Mouse (Mus musculus) forebrain, embryonic 13.5 days (tissue): ENCODE measurements around the gene Abca6. TPM values are rescaled to one million over a fixed set of nuclear protein-coding genes. Genes with fewer than 3 reads are reported as not detected.

Experiments
- ATAC-seq: fragments of 200-750 bp; cut with Nextera tagmentation; 2 replicates; pipeline ENCODE4 v1.8.0; 2017
- H3K27ac ChIP-seq: fragments of 300-500 bp; sonication (generic); 2 replicates; pipeline ENCODE4 v1.5.1; 2015; ENCODE audit warnings: inconsistent platforms, mild to moderate bottlenecking, moderate library complexity
- H3K27me3 ChIP-seq: fragments of 300-500 bp; sonication (generic); 2 replicates; pipeline ENCODE4 v1.6.1; 2015; ENCODE audit warnings: mild to moderate bottlenecking, inconsistent platforms
- H3K36me3 ChIP-seq: fragments of 300-500 bp; sonication (generic); 2 replicates; pipeline ENCODE4 v1.6.1; 2015; ENCODE audit warnings: mild to moderate bottlenecking, inconsistent platforms; ENCODE audit not compliant: poor library complexity, severe bottlenecking
- H3K4me1 ChIP-seq: fragments of 300-500 bp; sonication (generic); 2 replicates; pipeline ENCODE4 v1.6.1; 2015; ENCODE audit warnings: inconsistent platforms
- H3K4me2 ChIP-seq: fragments of 300-500 bp; sonication (generic); 2 replicates; pipeline ENCODE4 v1.6.1; 2015; ENCODE audit warnings: inconsistent platforms, mild to moderate bottlenecking, moderate library complexity
- H3K4me3 ChIP-seq: fragments of 300-500 bp; sonication (generic); 2 replicates; pipeline ENCODE4 v1.5.1; 2015; ENCODE audit warnings: mild to moderate bottlenecking, inconsistent platforms
- H3K9ac ChIP-seq: fragments of 300-500 bp; sonication (generic); 2 replicates; pipeline ENCODE4 v1.6.1; 2015; ENCODE audit warnings: mild to moderate bottlenecking, inconsistent platforms
- H3K9me3 ChIP-seq: fragments of 300-500 bp; sonication (generic); replicated peaks from 2 replicates; pipeline ENCODE4 v1.6.1; 2016; ENCODE audit warnings: inconsistent platforms
- WGBS: fragments of 180-500 bp; shearing (Covaris S2); methylation state at CpG from one replicate; pipeline ENCODE4 v1.1.7; 2015; 5-methylcytosine and 5-hydroxymethylcytosine counted together
- polyA plus RNA-seq: library from polyadenylated mRNA; unstranded; fragments of >200 nt; fragmentation: Nextera tagmentation; extraction: Ambion mirVana; gene quantifications from 2 replicates; pipeline ENCODE4 v1.2.1, GENCODE M21; 2015

Gene Abca6
- 0.04 and 0.08 TPM in 2 replicates for polyA plus RNA-seq

- no peak for ATAC-seq
- Histone ChIP-seq H3K4me1 (no peaks in the 10 kb centered on the region), H3K27me3 (no peaks in the 10 kb centered on the region), H3K9me3 (no peaks in the 10 kb centered on the region), H3K9ac (no peak within 1 kb of the TSS), H3K36me3 (no peaks in the 10 kb centered on the region), H3K4me3 (no peak within 1 kb of the TSS), H3K27ac (no peak within 1 kb of the TSS), H3K4me2 (peak within 1 kb of the TSS; percentile 49)
- WGBS = 24% methylated on average over 8 of the region's 8 CpGs
Observed at GRCm38 (mm10) chr11:110251534-110251933, at the start of gene Abca6. Gene Abca6 (minus strand): TSS chr11:110251776.

GRCm38 (mm10) chr11:110297917-110298533 is 46.4 kb upstream of the Abca6 start:
- no peak for ATAC-seq
- no peak overlapping the region for H3K9ac ChIP-seq
- H3K4me3 ChIP-seq = no peak overlapping the region
- H3K4me2 ChIP-seq = no peak overlapping the region
- no peaks in the 10 kb centered on the region for H3K4me1 ChIP-seq
- H3K27me3 ChIP-seq = no peaks in the 10 kb centered on the region
- no peaks in the 10 kb centered on the region for H3K9me3 ChIP-seq
- 85% methylated on average over 13 of the region's 13 CpGs for WGBS
- H3K36me3 ChIP-seq = no peaks in the 10 kb centered on the region
- H3K27ac ChIP-seq = no peak overlapping the region

- Histone ChIP-seq H3K4me1 (peaks cover 3% of the 10 kb centered on the region; the same call in 1 of the 2 replicates), H3K27me3 (no peaks in the 10 kb centered on the region), H3K36me3 (peaks cover 5% of the 10 kb centered on the region; the same call in 1 of the 2 replicates), H3K4me3 (no peak overlapping the region), H3K9ac (no peak overlapping the region), H3K9me3 (no peaks in the 10 kb centered on the region), H3K27ac (no peak overlapping the region), H3K4me2 (no peak overlapping the region)
- no peak for ATAC-seq
- 77% methylated on average over 2 of the region's 2 CpGs for WGBS
Observed at GRCm38 (mm10) chr11:110290586-110290985, 39.0 kb upstream of the Abca6 start.

GRCm38 (mm10) chr11:110288423-110288822 is 36.8 kb upstream of the Abca6 start:
- peaks cover 3% of the 10 kb centered on the region; the same call in 1 of the 2 replicates for H3K4me1 ChIP-seq
- 87% methylated on average over 3 of the region's 3 CpGs for WGBS
- H3K4me3 ChIP-seq = no peak overlapping the region
- H3K27me3 ChIP-seq = no peaks in the 10 kb centered on the region
- H3K36me3 ChIP-seq = peaks cover 5% of the 10 kb centered on the region; the same call in 1 of the 2 replicates
- no peaks in the 10 kb centered on the region for H3K9me3 ChIP-seq
- H3K9ac ChIP-seq = no peak overlapping the region
- H3K4me2 ChIP-seq = no peak overlapping the region
- no peak overlapping the region for H3K27ac ChIP-seq
- no peak for ATAC-seq

DNA sequence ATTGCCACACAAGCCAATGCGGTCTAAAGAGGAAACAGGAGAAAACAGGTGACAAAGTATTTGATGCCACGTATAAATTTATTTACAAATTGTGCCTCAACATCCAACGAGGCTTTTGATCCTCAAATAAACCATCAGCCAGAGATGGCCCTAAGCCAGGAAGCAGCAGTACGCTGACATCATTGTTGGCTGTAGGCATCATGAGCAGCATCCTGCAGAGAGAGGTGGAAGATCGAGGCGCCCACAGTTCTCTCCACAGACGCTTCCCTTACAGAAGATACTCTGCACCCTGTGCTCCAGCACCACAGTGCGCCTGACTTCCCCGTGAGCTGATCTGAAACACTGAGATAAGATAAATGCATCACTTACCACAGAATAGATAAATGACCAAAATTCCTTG is 36.1 kb upstream of the Abca6 start:
- Histone ChIP-seq H3K9ac (no peak overlapping the region), H3K27ac (no peak overlapping the region), H3K4me2 (no peak overlapping the region), H3K36me3 (peaks cover 5% of the 10 kb centered on the region; the same call in 1 of the 2 replicates), H3K9me3 (no peaks in the 10 kb centered on the region), H3K4me1 (peaks cover 3% of the 10 kb centered on the region; the same call in 1 of the 2 replicates), H3K4me3 (no peak overlapping the region), H3K27me3 (no peaks in the 10 kb centered on the region)
- 72% methylated on average over 9 of the region's 9 CpGs for WGBS
- no peak for ATAC-seq

DNA sequence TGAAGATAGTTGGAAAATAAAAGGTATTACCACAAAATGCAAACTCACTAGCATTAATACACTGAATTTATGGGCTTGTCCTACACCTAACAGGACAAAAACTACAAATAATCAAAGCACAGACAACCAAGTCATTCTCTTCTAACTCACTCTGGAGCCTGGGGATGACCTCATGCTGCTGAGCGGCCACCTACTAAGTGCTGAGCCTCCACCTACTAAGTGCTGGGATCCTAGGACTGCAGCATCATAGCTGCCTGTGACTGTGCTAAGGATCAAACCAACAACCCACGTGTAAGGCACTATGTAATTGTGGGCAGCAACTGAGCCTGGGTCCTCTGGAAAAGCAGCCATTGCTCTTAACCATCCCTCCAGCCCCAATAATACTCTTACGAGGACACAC is 34.8 kb upstream of the Abca6 start:
- Histone ChIP-seq H3K9me3 (no peaks in the 10 kb centered on the region), H3K4me1 (peaks cover 3% of the 10 kb centered on the region; the same call in 1 of the 2 replicates), H3K4me2 (no peak overlapping the region), H3K36me3 (peaks cover under 1% of the 10 kb centered on the region; the same call in 1 of the 2 replicates), H3K4me3 (no peak overlapping the region), H3K27me3 (no peaks in the 10 kb centered on the region), H3K27ac (no peak overlapping the region), H3K9ac (no peak overlapping the region)
- 80% methylated on average over 3 of the region's 3 CpGs for WGBS
- no peak for ATAC-seq

DNA sequence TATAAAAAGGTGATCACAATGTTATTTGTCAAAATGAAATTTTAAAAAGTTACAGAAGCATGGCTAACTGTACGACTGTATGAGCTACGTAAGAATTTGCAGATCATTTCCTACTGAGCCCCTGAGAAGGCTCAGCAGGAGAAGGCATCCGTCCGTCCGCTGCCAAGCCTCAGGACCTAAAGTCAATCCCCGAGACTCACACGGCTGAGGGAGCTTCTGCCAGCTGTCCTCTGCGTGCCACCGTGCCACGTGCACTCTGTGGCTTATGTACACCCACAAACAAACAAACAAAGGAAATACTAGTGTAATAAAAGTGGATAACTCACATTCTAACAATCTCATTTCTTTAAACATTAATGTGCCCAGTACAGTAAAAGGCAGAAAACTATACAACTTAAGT is 33.3 kb upstream of the Abca6 start:
- Histone ChIP-seq H3K36me3 (no peaks in the 10 kb centered on the region), H3K4me1 (peaks cover 3% of the 10 kb centered on the region; the same call in 1 of the 2 replicates), H3K9ac (no peak overlapping the region), H3K4me3 (no peak overlapping the region), H3K4me2 (no peak overlapping the region), H3K27me3 (no peaks in the 10 kb centered on the region), H3K9me3 (no peaks in the 10 kb centered on the region), H3K27ac (no peak overlapping the region)
- 80% methylated on average over 10 of the region's 10 CpGs for WGBS
- ATAC-seq = no peak

DNA sequence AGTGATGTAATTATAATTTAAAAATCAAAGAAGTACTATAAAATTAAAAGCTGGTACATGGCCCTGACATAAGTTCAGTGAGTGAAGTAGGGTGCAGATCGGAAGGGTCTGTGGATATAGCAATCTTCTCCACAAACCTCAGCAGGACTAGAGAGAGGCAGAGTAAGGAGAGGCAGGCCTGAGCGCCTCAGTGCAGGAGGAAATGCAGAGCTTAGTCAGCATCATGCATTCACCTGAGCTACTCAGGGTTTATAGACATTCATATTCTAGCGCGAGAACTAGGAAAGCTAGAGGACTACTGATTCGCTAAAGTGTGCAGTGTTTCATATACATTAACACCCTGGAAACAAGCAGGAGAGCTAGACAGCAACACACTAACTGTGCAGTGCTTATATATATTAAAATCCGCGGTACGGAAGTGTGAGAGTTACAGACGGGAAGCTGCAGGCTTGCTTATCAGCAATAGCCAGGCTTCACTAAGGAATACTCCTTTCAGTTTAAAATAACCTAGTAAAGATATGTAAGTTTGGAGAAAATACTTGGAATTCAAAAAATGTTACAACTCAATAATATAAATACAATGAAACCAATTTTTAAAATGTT is 32.7 kb upstream of the Abca6 start:
- 90% methylated on average over 9 of the region's 9 CpGs for whole genome bisulfite sequencing
- Histone ChIP-seq H3K36me3 (no peaks in the 10 kb centered on the region), H3K4me1 (peaks cover 3% of the 10 kb centered on the region; the same call in 1 of the 2 replicates), H3K9ac (no peak overlapping the region), H3K4me3 (no peak overlapping the region), H3K9me3 (no peaks in the 10 kb centered on the region), H3K27me3 (no peaks in the 10 kb centered on the region), H3K27ac (no peak overlapping the region), H3K4me2 (no peak overlapping the region)
- ATAC-seq = no peak

DNA sequence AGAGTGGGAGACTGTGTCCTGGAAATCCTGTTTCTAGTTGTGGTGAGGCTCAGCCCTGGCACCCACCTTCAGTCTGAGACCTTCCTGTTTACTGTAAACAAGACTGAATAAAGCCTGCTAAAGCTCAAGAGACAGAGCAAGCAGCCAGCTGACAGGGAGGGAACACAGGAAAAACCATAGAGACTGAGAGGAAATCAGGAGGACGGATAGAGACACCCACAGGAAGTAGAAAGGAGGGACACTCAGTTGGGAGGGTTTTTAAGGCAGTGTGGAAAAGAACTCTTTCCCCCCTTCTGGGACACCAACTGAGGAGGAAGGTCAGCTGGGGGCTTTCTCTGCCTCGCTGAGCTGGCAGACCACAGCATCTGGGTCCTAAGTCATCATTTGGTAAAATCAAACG is 23.2 kb upstream of the Abca6 start:
- H3K4me2 ChIP-seq = no peak overlapping the region
- H3K9me3 ChIP-seq = no peaks in the 10 kb centered on the region
- no peak overlapping the region for H3K27ac ChIP-seq
- H3K9ac ChIP-seq = no peak overlapping the region
- no peaks in the 10 kb centered on the region for H3K27me3 ChIP-seq
- ATAC-seq = no peak
- H3K36me3 ChIP-seq = no peaks in the 10 kb centered on the region
- H3K4me1 ChIP-seq = no peaks in the 10 kb centered on the region
- WGBS = 72% methylated on average over 3 of the region's 3 CpGs
- H3K4me3 ChIP-seq = no peak overlapping the region

GRCm38 (mm10) chr11:110271745-110272144 is 20.2 kb upstream of the Abca6 start:
- WGBS = 4% methylated on average over 5 of the region's 5 CpGs
- no peaks in the 10 kb centered on the region for H3K9me3 ChIP-seq
- no peak overlapping the region for H3K4me3 ChIP-seq
- H3K27ac ChIP-seq = no peak overlapping the region
- H3K4me1 ChIP-seq = peaks cover 5% of the 10 kb centered on the region; the same call in 1 of the 2 replicates
- no peak overlapping the region for H3K4me2 ChIP-seq
- ATAC-seq = peak; percentile 81
- H3K9ac ChIP-seq = no peak overlapping the region
- no peaks in the 10 kb centered on the region for H3K27me3 ChIP-seq
- H3K36me3 ChIP-seq = no peaks in the 10 kb centered on the region

DNA sequence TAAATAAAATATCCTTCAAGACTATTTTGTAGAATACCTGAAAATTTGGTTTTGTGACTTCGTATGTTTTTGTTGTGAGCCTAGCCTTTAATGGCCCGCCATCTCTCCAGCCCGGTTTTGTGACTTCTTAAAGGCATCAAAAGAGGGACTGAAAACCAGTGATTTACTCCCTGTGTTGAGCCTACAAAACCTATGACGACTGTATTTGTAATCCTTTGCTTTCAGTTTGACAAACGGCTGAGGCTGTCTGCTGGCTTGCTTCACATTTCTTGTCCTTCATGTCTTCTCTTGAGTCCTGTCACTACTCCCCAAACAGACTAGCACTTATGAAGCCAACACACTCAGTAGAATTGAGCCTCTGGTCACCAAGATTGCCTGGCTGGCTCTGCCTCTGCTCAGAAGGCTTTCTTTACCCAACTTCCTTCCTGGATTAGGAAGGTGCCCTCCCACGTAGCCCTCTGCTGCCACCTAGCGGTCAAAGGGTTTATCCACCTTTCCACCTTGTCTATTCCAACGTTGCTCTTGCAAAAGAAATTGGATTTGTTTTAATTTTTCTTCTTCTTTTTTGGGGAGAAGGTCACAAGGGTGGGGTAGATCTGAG is 16.8 kb upstream of the Abca6 start:
- peaks cover 7% of the 10 kb centered on the region; the same call in 1 of the 2 replicates for H3K4me1 ChIP-seq
- no peak overlapping the region for H3K9ac ChIP-seq
- H3K9me3 ChIP-seq = no peaks in the 10 kb centered on the region
- WGBS = 43% methylated on average over 8 of the region's 8 CpGs
- H3K4me2 ChIP-seq = no peak overlapping the region
- H3K4me3 ChIP-seq = no peak overlapping the region
- ATAC-seq = peak; percentile 77
- H3K27ac ChIP-seq = no peak overlapping the region
- H3K36me3 ChIP-seq = no peaks in the 10 kb centered on the region
- H3K27me3 ChIP-seq = no peaks in the 10 kb centered on the region

GRCm38 (mm10) chr11:110267232-110267631 is 15.7 kb upstream of the Abca6 start:
- Histone ChIP-seq H3K4me3 (no peak overlapping the region), H3K4me2 (no peak overlapping the region), H3K27ac (no peak overlapping the region), H3K27me3 (no peaks in the 10 kb centered on the region), H3K9ac (no peak overlapping the region), H3K9me3 (no peaks in the 10 kb centered on the region), H3K4me1 (peaks cover 7% of the 10 kb centered on the region; the same call in 1 of the 2 replicates), H3K36me3 (no peaks in the 10 kb centered on the region)
- 95% methylated on average over 6 of the region's 6 CpGs for WGBS
- ATAC-seq = no peak
